Mouse (Mus musculus): ENCODE measurements around the gene Gmppb.

Gmppb gene

GRCm38 (mm10) chr9:108051184-108051930, 2.3 kb downstream of the Gmppb start:
- no peak for DNase-seq (ENCODE audit: low read depth, low spot score)

- no peak for DNase-seq (ENCODE audit: low read depth, low spot score)
Observed at GRCm38 (mm10) chr9:108051931-108052220, 2.8 kb downstream of the Gmppb start.

- DNase-seq (ENCODE audit: low read depth, low spot score) = no peak
Observed at GRCm38 (mm10) chr9:108052411-108052810, 3.4 kb downstream of the Gmppb start.

- peak; percentile 95 for DNase-seq (ENCODE audit: low read depth, low spot score)
Observed at GRCm38 (mm10) chr9:108052885-108053664, 4.0 kb downstream of the Gmppb start, which contains the start of gene Amigo3. Amigo3 (plus strand) TSS chr9:108053159.

- DNase-seq (ENCODE audit: low read depth, low spot score) = no peak
Observed at GRCm38 (mm10) chr9:108053665-108054225, 4.7 kb downstream of the Gmppb start.

GRCm38 (mm10) chr9:108054331-108055040, 5.4 kb downstream of the Gmppb start:
- DNase-seq (ENCODE audit: low read depth, low spot score) = no peak

- DNase-seq (ENCODE audit: low read depth, low spot score) = no peak
Observed at GRCm38 (mm10) chr9:108055061-108055460, 6.0 kb downstream of the Gmppb start.

- no peak for DNase-seq (ENCODE audit: low read depth, low spot score)
Observed at GRCm38 (mm10) chr9:108055661-108056237, 6.7 kb downstream of the Gmppb start.

- DNase-seq (ENCODE audit: low read depth, low spot score) = no peak
Observed at GRCm38 (mm10) chr9:108056361-108057261, 7.6 kb downstream of the Gmppb start.

GRCm38 (mm10) chr9:108057262-108057562, 8.2 kb downstream of the Gmppb start:
- DNase-seq (ENCODE audit: low read depth, low spot score) = no peak

GRCm38 (mm10) chr9:108058291-108058690, 9.2 kb downstream of the Gmppb start:
- no peak for DNase-seq (ENCODE audit: low read depth, low spot score)

- DNase-seq (ENCODE audit: low read depth, low spot score) = no peak
Observed at GRCm38 (mm10) chr9:108062142-108062541, 13.1 kb downstream of the Gmppb start.

GRCm38 (mm10) chr9:108063361-108063760, 14.3 kb downstream of the Gmppb start:
- DNase-seq (ENCODE audit: low read depth, low spot score) = no peak

GRCm38 (mm10) chr9:108065491-108066011, 16.5 kb downstream of the Gmppb start:
- peak; percentile 46 for DNase-seq (ENCODE audit: low read depth, low spot score)

GRCm38 (mm10) chr9:108067199-108067598, 18.2 kb downstream of the Gmppb start:
- no peak for DNase-seq (ENCODE audit: low read depth, low spot score)

GRCm38 (mm10) chr9:108067900-108068299, 18.9 kb downstream of the Gmppb start:
- DNase-seq (ENCODE audit: low read depth, low spot score) = peak; percentile 89

GRCm38 (mm10) chr9:108069007-108069406, 20.0 kb downstream of the Gmppb start:
- no peak for DNase-seq (ENCODE audit: low read depth, low spot score)

- DNase-seq (ENCODE audit: low read depth, low spot score) = no peak
Observed at GRCm38 (mm10) chr9:108069529-108069928, 20.5 kb downstream of the Gmppb start.

GRCm38 (mm10) chr9:108071801-108072200, 22.8 kb downstream of the Gmppb start:
- DNase-seq (ENCODE audit: low read depth, low spot score) = no peak

GRCm38 (mm10) chr9:108072481-108072924, 23.5 kb downstream of the Gmppb start:
- DNase-seq (ENCODE audit: low read depth, low spot score) = no peak
